Mouse (Mus musculus): Measurements from ENCODE around the gene Elane.

Gene Elane

DNA sequence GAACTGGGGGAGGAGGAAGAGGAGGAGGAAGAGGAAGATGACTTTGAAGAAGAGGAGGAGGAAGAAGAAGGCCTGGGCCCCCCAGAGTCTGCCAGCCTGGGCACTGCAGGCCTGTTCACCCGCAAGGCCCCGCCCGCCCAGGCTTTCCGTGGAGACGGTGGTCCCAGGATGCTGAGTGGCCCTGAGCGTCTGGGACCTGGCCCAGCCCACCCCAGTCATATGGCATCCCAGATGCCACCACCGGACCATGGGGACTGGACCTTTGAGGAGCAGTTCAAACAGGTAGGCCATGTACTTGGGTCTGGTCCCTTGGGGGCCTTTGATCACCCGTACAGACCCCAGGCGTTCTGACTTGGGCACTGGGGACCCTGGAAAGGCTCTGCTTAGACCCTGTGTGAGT is 45.8 kb downstream of the Elane start:
- DNase-seq (ENCODE audit: low read depth), result no peak

DNA sequence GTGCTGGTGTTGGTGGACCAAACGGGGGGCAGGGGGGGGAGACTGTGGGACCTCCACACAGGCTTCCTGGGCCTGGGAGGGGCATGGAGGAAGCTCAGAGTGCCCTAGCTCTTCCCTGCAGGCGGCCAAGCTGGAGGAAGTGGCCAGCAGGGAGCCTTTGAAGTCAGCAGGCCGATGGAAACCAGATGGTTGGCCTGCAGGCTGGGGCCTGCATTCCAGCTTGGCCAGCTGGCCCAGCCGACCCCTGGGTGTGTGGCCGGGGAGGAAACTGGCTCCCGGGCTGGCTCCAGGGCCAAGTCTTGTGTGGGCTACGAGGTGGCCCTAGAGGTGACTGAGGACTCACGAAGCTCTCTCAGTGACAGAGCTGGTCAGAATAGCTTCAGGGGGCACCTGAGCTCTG is 46.7 kb downstream of the Elane start:
- no peak for DNase-seq (ENCODE audit: low read depth)

DNA sequence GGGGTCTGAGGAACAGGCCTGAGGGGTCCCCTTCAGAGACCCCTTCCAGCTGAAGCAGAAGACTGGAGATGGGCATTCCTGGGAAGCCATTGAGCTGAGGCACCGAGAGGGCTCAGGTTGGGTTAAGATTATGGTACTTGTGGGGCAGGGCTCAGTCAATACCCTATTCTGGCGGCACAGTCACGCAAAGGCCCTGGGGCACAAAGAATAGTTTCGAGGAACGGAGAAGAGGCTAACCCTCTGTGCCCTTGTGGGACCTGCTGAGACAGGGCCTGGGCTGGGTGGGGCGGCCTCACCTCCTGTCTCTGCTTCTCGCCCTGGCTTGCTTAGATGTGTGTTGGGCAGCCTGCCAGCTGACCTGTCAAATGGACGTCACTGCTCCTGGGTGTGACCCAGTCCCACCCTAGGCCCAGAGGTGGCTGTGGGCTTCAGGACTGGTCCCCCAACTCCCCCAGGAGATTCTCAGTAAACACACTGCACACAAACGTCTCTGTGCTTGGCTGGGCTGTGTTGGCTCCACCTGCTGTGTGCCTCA is 47.2 kb downstream of the Elane start:
- DNase-seq (ENCODE audit: low read depth), result no peak

DNA sequence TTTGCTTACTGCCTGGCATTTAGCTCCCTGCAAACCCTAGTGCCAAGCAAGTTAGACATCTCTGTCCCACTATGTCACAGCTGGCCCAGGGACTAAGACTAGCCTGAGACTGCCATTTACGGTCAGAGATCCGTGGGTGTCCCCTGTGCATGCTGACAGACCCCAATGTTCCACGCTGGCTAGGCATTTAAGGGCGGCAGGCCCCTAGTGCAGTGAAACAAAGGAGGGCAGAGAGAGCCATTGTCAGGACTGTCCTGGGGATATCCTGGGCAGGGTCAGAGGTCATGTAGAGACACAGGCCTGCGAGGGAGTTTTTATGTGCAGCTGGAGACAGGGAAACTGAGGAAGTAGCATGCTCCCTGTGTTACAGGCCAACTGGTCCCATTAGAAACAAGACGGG is 47.8 kb downstream of the Elane start:
- DNase-seq (ENCODE audit: low read depth), result no peak

DNA sequence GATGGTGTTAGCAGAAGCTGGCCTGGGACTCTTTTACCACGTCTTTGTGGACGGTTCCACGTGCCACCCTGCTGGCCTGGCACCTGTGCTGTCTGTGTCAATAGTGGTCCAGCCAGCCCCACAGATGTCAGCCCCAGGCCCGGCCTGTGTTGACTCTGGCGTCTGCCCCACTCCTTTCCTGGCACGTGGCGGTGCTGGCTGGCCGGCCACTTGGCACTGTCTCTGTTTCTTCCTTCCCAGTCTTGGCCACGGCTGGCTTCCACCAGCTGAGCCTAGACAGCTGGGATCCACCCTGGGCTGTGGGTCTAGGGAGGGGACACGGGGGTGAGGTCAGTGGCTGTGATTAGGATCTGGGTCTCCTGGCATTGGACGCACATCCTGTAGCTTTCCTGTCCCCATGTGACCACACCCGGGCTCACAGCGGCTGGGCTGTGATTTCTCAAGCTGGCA is 48.2 kb downstream of the Elane start:
- DNase-seq (ENCODE audit: low read depth), result no peak

DNA sequence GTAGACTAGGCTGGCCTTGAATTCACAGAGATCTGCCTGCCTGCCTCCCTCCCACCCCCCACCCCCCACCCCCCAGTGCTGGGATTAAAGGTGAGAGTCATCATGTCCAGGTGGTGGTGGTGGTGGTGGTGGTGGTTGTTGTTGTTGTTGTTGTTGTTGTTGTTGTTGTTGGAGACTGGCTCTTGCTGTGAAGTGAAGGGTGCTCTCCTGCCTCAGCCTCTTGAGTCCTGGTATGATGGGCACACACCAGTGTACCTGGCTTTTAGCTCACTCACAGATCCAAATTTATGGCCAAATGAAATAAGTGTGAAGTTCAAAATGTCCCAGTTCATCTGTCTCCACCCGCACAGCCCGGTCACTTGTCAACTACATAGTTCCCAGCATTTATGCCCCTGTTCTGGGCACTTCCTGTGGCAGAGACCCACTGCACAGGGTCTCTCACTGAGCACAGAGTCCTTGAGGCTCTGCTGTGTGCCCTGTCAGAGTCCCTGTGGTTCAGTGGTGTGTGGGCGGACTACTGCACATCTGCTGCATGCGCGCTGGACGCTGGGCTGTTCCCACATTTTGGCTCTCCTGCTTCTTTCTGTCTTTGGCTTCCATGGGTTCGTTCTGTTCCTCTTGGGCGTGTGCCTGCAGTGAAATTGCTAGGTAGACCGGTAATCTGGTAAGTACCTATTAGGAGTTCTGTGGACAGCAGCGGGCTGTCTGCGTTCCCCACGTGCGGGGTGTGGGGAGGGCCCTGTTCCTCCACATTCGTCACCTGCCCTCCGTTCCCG is 48.9 kb downstream of the Elane start:
- DNase-seq (ENCODE audit: low read depth), result no peak

DNA sequence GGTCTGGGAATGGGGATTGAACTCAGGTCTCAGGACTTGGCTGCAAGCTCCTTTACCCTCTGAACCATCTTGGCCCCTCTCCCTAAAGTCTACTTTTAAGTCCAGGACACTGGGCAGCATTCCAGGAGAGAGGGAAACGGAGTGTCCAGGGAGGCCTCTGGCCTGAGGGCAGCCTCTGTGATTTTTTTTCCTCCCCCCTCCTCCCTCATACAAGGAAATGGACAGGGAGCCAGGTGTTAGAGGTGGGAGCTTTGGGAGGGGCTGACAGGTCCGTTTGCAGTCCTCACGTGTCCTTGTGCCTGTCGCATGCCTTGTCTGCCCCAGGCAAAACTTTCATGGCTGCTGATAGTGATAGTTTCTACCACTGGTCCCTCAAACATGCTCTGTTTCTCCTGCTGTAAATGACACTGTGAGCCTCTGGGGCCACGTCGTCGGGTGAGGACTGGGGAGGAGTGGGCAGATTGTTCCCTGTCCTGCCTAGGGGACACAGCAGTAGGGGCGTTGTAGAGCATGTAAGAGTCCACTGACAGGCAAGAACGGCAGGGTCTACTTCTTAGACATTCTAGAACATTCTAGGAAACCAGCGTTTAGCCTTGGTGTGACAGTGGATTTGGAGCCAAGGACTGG is 50.4 kb downstream of the Elane start:
- no peak for DNase-seq (ENCODE audit: low read depth)

DNA sequence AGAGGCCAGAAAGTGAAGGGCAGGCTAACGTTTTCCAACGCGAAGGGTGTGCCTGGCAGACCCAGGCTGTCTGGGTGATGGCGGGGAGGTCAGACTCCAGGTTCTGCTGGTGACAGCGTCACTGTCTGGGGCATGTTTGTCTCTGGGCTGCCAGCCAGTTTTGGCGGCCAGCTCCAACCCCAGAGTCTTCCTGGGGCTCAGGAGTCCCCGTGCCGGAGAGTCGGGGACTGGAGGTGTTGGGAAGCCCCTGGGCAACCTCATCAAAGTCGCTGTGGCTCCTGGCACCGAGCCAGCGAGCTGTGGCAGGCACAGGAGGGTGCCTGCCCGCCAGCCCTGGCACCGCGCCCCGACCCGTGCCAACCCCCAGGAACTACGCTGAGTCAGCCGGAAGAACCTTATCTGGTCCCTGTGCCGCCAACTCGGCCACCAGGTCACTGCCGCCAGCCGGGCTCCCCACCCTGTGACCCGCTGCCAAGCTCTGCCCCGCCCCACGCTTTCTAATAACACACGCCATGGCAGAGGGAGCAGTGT is 50.9 kb downstream of the Elane start:
- no peak for DNase-seq (ENCODE audit: low read depth)

All from c-Kit-positive CD71-positive TER-119-negative erythroid progenitor cells, embryonic 14.5 days (primary cell).